Mouse (Mus musculus): ENCODE measurements around the gene Cnnm2.
A peak's percentile ranks its signal among the peaks of the same experiment; 100 is the strongest.

The Cnnm2 gene

DNA sequence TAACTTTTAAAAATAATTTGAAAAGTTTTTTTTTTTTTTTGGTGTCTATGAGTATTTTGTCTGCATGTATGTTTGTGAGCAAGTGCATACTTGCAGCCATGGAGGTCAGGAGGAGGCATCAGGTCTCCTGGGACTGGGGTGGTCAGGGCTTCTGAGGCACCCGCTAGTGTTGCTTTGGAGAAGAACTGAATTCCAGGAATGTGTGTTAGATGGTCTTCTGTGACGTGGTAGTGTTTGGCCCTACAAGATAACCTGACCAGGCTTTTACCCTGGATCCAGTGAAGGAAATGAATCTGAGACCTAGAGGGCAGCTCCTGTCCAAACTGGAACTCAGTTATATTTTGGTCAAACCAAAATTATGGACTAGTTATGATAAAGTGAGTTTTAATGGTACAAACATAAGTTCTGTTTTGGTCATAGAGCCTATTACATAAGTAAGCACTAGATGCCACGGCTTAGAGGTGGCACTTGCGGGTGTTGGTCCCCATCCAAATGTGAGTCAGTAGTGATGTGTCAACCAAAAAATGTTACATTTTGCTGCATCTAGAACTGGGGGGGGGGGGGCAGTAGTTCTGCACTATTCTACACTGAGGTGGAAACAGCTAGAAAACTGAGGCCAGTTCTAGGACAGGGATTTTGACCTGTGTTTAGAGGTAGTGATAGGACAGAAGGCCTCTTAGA is 38.6 kb downstream of the Cnnm2 start:
- no peak for DNase-seq (ENCODE audit: low spot score in 2 of 2)

DNA sequence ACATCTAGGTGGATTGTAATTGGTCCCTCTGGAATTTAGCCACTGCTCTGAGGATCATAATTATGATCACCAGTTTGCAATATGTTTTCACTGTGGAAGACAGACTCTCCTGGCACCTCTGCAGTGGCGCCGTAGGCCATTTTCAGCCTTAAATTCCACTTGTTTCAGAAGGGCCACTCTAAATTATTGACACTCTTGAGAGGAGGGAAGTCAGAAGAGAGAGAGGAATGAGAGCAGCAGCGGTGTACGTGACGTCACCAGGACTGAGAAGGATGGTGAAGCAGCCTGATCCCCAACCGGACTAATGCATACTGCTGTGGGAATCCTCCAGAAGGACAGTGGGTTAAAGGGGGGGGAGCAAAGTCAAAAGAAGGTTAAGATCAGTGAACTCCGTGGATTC is 40.1 kb downstream of the Cnnm2 start:
- no peak for DNase-seq (ENCODE audit: low spot score in 2 of 2)

DNA sequence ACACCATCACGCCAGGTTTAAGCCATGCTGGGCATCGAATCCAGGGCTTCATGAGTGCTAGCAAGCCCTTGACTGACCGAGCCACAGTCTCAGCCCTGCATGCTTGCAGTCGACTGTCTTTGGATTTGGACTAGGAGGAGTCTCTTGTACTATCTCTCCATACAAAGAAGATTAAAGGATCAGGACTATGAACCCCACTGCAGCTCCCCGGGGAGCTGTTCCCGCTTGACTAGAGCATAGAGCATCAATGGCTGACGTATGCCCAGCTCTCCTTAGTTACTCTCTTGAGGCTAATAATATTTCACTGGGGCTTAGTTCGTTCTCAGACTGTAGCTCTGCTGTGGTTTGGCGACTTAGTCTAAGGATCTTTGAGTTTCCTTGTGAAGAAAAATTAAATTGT is 40.9 kb downstream of the Cnnm2 start:
- DNase-seq (ENCODE audit: low spot score in 2 of 2), result no peak

DNA sequence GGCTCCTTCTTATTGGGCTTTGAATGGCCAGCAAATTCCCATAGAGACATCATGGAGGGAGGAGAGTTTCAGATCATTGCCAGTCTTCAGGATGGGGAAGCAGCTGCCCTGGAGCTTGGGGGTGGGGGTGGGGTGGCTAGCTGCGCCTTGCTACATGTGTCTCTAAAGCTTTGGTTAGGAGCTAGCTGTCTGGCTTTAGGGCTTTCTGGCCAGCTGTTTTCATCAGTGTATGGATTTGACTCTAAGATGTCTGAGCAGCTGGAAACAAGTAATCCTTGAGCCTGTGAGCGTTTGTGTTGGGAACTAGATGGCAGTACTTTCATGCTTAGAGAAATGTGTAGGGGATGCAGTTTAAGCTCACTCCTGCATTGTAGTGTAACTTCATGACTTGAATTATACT is 42.3 kb downstream of the Cnnm2 start:
- no peak for DNase-seq (ENCODE audit: low spot score in 2 of 2)

DNA sequence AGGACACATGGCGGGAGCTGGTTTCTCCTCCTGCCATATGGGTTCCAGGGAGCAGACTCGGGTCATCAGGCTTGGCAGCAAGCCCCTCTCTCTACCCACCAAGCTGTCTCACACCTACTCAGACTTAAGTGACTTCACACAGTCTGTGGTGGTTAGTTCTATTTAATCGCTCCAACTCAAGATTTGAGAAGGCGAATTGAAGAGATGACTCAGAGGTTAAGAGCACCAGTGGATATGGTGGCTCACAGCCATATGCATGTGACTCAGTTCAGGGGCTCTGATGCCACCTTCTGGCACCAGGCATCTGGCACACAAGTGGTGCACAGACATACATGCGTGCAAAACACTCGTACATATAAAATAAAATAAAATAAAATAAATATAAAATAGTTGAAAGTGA is 43.4 kb downstream of the Cnnm2 start:
- peak; percentile 12 to 26 for DNase-seq (ENCODE audit: low spot score in 2 of 2)

DNA sequence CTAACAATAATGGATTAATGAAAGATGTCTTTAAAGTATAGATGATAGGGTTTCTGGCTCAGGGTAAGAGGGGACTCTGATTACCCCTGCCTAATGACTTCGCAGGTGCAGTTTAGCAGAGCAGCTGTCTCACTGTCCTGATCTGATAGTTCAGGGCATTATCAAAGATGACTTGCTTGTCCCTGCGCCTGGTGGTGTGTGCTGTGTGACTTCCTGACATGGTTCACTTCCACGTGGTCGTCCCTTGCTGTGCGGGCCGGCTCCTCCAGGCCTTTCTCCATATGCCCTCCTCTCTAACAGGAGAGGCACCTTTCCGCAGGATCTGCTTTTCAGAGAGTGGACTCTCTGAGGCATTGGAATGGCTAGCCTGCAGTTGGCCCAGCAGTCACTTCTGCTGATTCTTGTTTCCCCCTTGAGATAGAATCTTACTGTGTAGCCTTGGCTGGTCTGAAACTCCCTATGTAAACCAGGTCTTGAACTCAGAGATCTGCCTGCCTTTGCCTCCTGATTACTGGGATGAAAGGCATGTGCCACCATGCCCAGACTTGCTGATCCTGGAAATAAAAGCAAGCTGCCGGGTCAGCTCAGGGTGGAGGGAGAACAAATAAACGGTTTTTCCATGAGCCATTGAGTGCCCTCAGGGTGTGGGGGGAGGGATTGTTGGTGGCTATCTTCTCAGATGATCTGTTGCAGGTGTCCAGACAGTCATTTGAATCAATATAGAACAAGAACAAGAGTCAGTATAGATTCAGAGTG is 44.7 kb downstream of the Cnnm2 start:
- DNase-seq (ENCODE audit: low spot score in 2 of 2), result no peak

DNA sequence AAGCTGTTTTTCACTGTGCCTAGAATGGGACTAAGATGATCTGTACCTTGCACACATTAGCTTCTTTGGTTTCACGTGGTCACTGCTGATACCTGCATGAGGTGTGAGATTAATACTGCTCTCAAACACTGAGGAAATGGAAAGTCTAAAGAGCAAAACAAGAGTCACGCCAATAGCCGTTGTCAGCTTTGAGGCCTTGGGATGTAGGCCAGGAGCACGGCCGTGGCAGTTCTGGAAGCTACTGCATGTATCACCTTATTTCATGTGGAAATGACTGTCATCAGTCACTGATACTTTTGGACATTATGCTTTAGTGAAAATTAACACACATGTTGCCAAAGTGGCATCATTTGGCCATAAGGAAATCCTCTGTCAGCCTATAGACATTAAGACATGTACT is 46.9 kb downstream of the Cnnm2 start:
- DNase-seq (ENCODE audit: low spot score in 2 of 2), result no peak

DNA sequence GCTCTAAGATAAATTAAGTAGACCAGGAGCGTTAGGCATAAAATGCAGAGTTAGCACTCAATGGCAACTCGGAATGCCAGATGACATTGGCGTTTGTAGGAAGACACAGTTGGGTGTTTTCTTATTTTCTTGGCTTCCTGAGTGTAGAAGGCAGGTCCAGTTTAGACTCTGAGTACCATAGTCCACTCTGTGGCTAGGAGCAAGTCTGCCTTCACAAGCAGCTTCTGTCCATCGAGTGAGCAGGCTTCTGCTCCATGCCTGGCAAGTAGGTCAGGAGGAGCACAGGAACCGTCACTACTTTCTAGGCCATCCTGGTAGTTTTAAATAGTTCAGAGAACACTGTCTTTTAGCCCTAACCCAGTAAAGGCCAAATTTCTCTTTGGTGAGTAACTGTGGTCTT is 47.6 kb downstream of the Cnnm2 start:
- no peak for DNase-seq (ENCODE audit: low spot score in 2 of 2)

DNA sequence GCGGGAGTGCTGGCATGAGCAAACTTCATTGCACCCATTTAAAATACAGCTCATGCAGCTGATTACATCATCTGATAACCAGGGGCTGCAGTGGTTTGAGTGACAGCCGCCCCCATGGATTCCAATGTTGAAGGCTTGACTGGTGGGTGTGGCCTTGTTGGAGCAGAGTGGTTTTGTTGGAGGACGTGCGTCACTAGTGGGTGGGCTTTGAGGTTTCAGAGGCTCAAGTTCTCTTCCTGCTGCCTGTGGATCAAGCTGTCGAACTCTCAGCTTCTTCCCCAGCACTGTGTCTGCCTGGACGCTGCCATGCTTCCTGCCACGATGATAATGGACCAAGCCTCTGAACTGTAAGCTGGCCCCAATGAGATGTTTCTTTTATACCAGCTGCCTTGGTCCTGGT is 57.9 kb downstream of the Cnnm2 start:
- no peak for DNase-seq (ENCODE audit: low spot score in 2 of 2)

DNA sequence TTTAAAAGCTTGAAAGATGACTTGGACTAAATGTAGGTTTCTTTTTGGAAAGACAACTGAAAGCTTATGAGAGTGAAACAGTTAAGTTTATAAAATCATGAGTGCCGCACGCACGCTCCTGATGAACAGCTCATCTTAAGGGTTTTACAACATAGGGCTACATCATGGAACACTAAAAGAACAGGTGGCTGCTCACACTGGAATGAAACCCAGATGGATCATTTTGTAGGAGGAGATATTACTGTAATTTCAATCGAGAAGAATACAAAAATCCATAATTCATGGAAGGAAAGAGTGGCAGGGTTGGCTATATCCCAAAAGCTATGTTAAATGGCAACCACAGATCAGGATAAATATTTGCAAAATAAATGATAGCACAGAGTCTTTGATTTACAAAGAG is 61.1 kb downstream of the Cnnm2 start:
- no peak for DNase-seq (ENCODE audit: low spot score in 2 of 2)

DNA sequence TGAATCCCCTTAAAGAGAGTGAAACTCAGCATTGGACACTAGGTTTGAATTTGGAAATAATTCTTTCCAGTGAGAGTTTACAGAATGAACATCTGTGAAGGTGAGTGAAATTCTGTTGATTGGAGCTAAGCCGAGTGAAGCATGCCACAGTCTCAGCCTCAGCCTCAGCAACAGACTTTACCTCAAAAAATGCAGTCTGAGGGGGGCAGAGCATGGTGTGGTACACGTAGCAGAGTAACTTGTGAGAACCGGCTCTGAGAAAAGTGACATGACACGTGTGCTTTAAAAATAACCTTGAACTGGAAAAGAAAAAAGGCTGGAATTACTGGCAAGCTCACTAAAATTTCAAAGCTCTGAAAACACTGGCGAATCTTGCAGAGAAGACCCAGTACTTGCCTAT is 62.4 kb downstream of the Cnnm2 start:
- DNase-seq (ENCODE audit: low spot score in 2 of 2), result no peak

DNA sequence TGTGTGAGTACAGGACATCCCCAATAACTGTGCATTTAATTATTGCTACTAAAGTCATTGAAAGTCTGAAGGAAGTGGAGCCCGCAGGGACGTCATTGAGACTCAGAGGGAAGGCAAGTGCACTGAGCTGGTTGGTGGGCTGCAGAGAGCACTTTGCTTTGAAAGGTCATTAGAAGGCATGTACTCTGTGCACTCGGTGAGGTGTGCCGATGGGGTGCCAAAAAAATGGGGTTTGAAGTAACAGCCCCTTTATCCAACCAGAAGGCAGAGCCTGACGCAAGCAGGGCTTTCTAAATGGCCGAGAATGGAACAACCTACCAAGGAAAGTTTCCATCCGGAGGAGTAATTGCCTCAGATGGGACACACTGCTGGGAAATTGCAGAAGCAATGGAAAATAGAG is 63.5 kb downstream of the Cnnm2 start:
- no peak for DNase-seq (ENCODE audit: low spot score in 2 of 2)

DNA sequence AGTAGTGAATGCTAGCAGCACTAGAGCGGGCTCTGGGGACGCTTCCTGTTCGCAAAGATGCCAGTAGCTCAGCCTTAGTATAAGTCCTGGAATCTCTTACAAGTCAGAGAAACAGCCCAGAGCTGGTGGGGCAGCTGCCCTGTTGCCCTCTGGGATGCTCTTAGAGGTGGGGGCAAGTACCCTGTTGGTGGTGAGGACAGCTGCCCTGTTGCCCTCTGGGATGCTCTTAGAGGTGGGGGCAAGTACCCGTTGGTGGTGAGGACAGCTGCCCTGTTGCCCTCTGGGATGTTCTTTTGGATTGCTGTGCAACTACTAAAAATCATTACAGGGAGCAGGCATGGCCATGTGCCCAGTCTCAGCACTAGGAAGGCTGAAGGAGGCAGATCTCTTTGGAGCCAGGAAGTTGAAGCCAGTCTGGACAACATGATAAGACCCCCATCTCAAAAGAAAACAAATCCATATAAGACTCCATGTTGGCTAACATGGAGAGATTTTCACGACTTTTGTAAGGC is 66.3 kb downstream of the Cnnm2 start:
- DNase-seq (ENCODE audit: low spot score in 2 of 2), result no peak

DNA sequence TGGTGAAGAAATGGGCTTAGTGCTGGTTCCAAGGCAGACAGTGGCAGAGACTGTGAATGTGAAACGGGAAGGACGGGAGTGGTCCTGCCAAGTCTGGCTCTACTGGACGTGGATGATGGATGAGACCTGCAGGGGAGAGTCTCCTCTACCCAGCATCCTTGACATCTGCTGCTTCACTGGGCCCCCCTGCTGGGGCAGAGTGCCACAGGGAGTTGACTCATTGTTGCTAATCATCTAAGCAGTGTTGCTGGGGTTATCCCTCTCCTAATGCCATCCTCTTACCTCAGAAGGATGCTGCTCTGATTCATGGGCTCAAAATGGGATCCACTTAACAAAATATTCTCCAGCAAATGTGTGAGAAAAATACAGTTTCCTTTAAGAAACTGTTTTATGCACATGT is 67.6 kb downstream of the Cnnm2 start:
- DNase-seq (ENCODE audit: low spot score in 2 of 2), result no peak

DNA sequence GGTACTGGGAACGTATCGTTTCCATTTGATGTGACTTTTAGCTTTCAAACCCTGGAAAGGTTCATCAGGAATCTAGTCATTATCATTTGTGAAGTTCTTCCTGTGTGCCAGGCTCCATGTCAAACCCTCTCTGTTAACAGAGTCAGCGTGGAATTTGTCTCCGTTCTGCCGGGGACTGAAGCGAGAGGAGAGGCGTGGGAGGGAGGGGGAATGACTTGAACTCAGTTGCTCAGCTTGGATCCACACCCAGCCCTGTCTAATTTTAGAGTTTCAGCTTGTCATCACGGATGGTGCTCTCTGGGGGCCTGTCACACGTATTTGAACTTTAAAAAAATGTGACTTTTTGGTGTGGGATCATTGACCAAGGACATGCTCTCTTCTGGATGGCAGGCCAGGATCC is 70.0 kb downstream of the Cnnm2 start:
- no peak for DNase-seq (ENCODE audit: low spot score in 2 of 2)

DNA sequence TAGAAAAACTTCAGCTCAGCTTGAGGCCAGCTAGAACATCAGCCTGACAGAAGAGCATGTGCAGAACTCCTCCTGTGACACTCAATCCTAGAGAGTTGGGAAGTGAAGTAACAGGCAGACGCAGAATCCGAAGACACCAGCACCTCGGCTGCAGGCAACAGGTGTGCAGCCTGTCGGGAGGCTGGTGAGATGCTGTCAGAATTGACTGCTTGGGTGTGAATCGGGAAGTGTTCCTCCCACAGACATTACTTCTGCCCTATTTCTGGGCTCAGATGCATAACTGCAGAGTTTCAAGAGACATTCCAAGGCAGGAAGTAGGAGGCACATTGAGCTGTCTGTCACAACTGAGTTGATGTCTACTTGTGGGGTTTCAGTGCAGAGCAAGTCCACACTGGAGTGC is 72.9 kb downstream of the Cnnm2 start:
- DNase-seq (ENCODE audit: low spot score in 2 of 2), result peak; percentile 26 to 64

DNA sequence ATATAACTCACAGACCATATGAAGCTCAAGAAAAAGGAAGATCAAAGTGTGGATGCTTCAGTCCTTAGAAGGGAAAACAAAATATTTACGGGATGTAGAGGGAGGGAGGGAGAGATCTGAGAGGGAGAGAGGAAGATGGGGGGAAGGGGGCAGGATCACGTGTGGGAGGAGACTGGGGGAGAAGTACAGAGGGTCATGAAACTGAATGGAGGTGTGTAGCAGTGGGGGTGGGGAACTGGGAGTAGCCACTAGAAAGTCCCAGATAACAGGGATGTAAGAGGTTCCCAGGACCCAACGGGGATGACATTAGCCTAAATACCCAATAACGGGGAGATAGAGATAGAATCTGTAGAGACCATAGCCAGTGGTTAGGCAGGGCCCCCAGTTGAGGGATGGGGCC is 73.9 kb downstream of the Cnnm2 start:
- no peak for DNase-seq (ENCODE audit: low spot score in 2 of 2)

DNA sequence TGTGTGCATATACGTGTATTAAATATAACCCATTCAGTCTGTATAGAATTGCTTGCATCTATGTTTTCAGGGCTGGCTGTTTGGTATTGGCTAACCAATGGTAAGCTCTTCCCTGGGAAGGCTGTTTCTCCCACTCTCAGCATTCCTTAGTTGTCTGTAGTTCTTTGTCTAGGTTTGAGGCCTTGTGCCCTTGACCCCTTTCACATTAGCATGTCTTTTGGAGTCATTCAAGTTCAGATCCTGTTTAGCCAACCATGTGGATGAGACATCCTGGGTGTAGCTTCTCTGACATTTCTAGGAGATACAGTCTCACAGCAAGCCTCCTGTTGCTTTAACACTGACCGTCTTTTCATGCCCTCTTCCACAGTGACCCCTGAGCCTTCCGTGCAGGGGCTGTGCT is 74.7 kb downstream of the Cnnm2 start:
- DNase-seq (ENCODE audit: low spot score in 2 of 2), result no peak

DNA sequence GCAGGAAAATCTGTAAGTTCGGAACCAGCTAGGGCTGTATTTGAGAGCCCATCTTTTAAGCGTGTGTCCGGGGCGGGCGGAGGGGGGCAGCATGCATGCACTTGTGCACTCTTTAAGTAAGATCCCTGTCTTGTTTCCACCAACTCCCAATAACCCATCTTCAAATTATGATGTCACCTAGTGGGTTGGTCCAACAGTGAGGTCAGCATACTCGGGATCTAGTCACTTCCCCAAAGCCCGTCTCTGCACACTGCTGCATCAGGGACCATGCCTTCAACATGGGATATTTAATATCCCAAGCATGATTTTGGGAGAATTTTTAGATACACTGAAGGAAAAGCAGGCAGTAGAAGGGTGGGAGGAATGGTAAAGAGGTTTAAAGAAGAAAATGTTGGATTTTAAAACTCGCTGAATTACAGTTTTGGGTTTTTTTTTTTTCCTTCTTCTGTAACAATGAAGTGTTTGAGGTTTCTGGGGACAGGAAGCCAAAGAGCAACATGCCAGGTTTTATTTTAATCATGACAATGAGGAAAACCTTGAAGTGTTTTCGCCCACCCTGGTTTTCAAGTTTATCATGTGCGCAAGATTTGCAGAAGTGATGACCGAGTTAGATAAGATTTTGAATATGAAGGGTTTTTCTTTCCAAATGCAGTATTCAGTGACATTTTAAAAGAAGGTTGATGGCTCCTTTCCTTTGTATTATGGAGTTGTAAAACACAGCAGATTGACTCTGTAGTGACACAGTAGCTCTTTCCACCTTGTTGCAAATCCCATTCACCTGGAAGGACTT is 76.1 kb downstream of the Cnnm2 start:
- no peak for DNase-seq (ENCODE audit: low spot score in 2 of 2)

DNA sequence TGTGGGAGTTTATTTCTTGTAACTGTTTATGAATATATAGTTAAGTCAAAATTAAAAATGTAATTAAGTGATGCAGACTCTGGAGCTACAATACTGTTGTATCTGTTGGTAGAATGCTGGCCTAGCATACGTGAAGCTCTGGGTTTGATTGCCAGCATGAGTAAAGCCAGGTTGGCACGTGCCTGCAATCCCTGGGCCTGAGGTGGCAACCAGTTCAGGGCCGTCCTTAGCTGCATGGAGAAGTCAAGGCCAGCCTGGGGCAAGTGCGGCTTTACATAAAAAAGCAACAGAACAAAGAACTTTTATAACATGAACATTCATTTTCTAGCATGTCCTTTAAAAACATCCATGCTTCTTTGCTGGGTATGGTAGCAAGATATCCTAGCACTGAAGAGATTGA is 79.6 kb downstream of the Cnnm2 start:
- DNase-seq (ENCODE audit: low spot score in 2 of 2), result no peak

DNA sequence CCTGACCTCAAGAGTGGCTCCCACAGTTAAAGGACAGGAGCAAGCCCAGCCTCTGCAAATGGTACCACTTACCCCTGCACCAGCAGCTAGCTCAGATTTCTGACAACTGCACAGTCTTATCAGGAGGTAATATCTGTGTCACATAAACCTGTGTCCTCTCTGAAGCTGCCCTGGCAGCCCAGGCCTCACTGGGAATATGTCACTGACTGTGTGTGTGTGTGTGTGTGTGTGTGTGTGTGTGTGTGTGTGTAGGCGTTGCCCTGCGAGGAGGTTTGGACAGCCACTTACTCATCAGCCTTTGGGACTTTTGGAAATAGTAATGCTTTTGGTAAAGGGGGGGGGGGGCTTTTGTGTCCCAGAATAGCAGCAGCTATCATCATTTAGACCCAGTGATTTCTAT is 81.6 kb downstream of the Cnnm2 start:
- no peak for DNase-seq (ENCODE audit: low spot score in 2 of 2)

DNA sequence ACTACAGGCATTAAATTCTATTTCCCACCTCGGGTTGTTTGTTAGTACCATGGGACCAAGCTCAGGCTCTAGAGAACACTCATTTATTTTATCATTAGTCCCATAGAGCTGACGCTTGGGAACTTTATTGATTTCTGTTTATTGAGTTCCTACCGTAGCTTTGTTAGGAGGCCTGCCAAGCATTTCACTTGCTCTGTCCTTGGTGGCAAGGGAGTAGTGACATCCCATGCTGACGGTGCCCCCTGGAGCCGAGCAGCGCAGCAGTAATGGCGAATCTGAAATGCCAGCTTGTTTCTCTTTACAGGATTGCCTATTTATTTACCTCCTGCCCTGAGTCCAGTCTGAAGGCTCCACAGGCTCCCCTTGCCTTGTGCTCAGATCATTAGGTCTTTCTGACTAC is 84.7 kb downstream of the Cnnm2 start:
- DNase-seq (ENCODE audit: low spot score in 2 of 2), result no peak

DNA sequence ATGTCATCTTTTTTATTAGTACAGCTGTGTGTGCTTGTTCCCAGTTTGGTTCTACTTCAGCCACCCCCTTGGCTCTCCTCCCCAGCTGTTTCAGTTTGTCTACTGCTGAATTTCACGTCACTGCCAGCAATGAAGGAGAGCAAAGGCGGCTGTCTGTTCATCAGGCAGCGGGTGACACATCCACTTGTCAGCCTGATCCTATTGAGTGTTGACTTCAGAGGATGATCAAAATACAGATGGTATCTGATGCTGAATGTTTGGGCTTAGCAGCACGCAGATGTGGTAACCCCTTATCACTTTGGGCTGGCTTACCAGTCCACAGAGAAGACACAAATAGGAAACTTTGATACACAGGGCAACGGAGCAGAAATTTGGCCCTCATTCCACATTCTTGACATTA is 85.1 kb downstream of the Cnnm2 start:
- no peak for DNase-seq (ENCODE audit: low spot score in 2 of 2)

Measured in frontal cortex, postnatal 36 days (tissue).